Mouse (Mus musculus) hindbrain, embryonic 12.5 days (tissue): ENCODE results near the gene Klf13. TPM values are rescaled to one million over a fixed set of nuclear protein-coding genes. Genes with fewer than 3 reads are reported as not detected.

ENCODE experiments used
- ATAC-seq: fragments of 200-750 bp; cut with Nextera tagmentation; 2 replicates; pipeline ENCODE4 v1.8.0; 2017; ENCODE audit warnings: moderate TSS enrichment; ENCODE audit not compliant: low FRiP score
- H3K27ac ChIP-seq: fragments of 300-500 bp; sonication (generic); 2 replicates; pipeline ENCODE4 v1.5.1; 2016; ENCODE audit warnings: mild to moderate bottlenecking
- H3K27me3 ChIP-seq: fragments of 300-500 bp; sonication (generic); 2 replicates; pipeline ENCODE4 v1.6.1; 2016; ENCODE audit warnings: mild to moderate bottlenecking
- H3K36me3 ChIP-seq: fragments of 300-500 bp; sonication (generic); 2 replicates; pipeline ENCODE4 v1.6.1; 2016; ENCODE audit warnings: mild to moderate bottlenecking
- H3K4me1 ChIP-seq: fragments of 300-500 bp; sonication (generic); 2 replicates; pipeline ENCODE4 v1.6.1; 2016
- H3K4me2 ChIP-seq: fragments of 300-500 bp; sonication (generic); replicated peaks from 2 replicates; pipeline ENCODE4 v1.6.1; 2016; ENCODE audit warnings: mild to moderate bottlenecking
- H3K4me3 ChIP-seq: fragments of 300-500 bp; sonication (generic); 2 replicates; pipeline ENCODE4 v1.5.1; 2016; ENCODE audit warnings: mild to moderate bottlenecking
- H3K9ac ChIP-seq: fragments of 300-500 bp; sonication (generic); 2 replicates; pipeline ENCODE4 v1.6.1; 2016; ENCODE audit warnings: mild to moderate bottlenecking, moderate library complexity
- H3K9me3 ChIP-seq: fragments of 300-500 bp; sonication (generic); replicated peaks from 2 replicates; pipeline ENCODE4 v1.6.1; 2016; ENCODE audit warnings: mild to moderate bottlenecking
- WGBS: fragments of 180-500 bp; shearing (Covaris S2); methylation state at CpG from one replicate; pipeline ENCODE4 v1.1.7; 2016; 5-methylcytosine and 5-hydroxymethylcytosine counted together
- polyA plus RNA-seq: library from polyadenylated mRNA; unstranded; fragments of >200 nt; fragmentation: Nextera tagmentation; extraction: Ambion mirVana; gene quantifications from 2 replicates; pipeline ENCODE4 v1.2.1, GENCODE M21; 2016

The Klf13 gene
- polyA plus RNA-seq, 1 experiment from 2014 or later: 30.1 TPM

DNA sequence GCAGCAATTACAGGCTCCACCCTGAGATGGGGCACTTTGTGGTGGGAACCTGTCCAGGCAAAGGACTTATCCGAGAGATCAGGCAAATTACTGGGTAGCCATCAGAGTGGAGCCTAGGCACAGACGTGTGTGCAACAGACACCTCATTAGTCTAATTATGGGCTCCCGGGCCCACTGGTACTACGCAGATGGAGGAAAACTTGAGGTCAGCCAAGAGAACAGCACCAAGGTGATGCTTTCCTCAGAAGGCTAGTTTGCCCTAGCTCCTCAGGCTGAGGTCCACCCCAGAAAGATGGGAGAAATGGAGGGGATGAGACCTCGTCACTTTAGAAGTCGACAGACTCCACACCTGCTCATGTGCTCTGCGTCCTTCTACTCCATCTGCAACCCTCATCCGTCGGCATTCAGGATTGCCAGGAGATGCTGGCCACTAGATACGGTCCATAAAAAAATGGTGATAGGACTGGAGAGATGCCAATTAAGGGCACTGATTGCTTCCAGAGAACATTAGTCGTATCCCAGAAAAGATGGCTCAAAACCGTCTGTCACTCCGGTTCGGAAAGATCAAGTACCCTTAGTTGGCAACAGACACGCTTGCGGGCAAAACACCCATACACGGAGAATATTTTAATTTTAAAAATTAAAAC is 80.8 kb downstream of the Klf13 start:
- H3K4me1 ChIP-seq: no peaks in the 10 kb centered on the region
- no peak overlapping the region for H3K4me2 ChIP-seq
- H3K9me3 ChIP-seq: no peaks in the 10 kb centered on the region
- H3K9ac ChIP-seq: no peak overlapping the region
- no peaks in the 10 kb centered on the region for H3K27me3 ChIP-seq
- 88% methylated on average over 17 of the region's 17 CpGs for WGBS
- H3K4me3 ChIP-seq: no peak overlapping the region
- H3K36me3 ChIP-seq: no peaks in the 10 kb centered on the region
- no peak for ATAC-seq
- H3K27ac ChIP-seq: no peak overlapping the region

DNA sequence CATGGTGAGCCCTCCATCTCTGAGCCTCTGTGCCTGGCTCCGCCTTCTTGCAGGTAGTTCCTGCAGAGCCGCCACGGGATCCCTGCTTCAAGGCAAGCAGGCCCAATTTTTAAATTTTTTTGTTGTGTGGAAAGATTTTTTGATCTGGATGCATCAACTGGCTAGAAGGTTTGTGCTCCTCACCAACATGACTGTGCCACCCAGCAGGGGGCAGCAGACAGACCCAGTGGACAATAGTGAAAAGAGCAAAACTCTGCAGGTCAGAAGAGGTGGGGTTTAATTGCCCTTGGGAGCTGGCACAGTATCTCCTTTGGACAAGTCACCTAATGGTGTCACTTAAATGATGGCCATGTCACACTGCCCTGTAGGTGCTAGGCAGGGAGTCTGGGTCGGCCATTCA is 83.4 kb downstream of the Klf13 start:
- Histone ChIP-seq H3K4me2 (no peak overlapping the region), H3K36me3 (no peaks in the 10 kb centered on the region), H3K9me3 (no peaks in the 10 kb centered on the region), H3K27me3 (no peaks in the 10 kb centered on the region), H3K9ac (no peak overlapping the region), H3K27ac (no peak overlapping the region), H3K4me1 (no peaks in the 10 kb centered on the region), H3K4me3 (no peak overlapping the region)
- no peak for ATAC-seq
- 74% methylated on average over 4 of the region's 4 CpGs for WGBS

DNA sequence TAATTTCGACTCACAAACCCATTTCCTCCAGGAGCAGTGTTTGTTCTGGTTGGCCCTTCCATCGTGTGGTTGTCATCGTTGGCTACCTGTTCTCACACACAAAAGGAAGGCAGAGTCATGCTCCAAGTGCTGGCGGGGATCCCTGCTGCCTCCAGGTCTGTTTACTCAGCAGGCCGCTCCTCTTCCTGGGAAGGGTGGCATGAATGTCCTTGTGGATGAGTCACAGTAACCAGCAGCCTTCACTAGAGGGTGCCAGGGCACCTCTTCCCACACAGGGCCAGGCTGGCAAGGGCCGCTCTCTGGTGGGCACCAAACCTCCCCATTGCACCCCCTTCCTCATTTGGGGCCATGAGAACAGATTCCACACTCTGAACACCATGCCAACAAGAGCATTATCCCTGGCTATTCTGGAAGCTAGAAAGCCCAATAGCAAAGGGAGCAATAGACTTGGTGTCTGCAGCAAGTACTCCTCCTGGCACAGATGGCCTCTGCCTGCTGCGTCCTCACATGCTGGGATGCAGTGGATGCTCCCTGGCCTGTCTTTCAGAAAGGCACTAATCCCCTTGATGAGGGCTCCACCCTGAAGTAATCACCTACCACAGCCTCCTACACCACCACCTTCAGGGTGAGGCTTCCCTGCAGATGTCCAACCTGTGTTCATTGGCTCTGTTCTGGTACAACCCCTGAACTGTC is 86.7 kb downstream of the Klf13 start:
- H3K27ac ChIP-seq: no peak overlapping the region
- no peaks in the 10 kb centered on the region for H3K9me3 ChIP-seq
- H3K4me3 ChIP-seq: no peak overlapping the region
- no peaks in the 10 kb centered on the region for H3K4me1 ChIP-seq
- H3K9ac ChIP-seq: no peak overlapping the region
- H3K4me2 ChIP-seq: no peak overlapping the region
- ATAC-seq: no peak
- no peaks in the 10 kb centered on the region for H3K36me3 ChIP-seq
- WGBS: 65% methylated on average over 7 of the region's 7 CpGs
- no peaks in the 10 kb centered on the region for H3K27me3 ChIP-seq

Other genes with a start within 250 kb of the Klf13 start
- gene E030018B13Rik, start 22.1 kb downstream of the Klf13 start, polyA plus RNA-seq: 0.21 TPM in 1 of 2 replicates, not detected in the other
- 0.31 and 0.43 TPM in 2 replicates for gene Trpm1, start 214.9 kb upstream of the Klf13 start, polyA plus RNA-seq